Mouse (Mus musculus) forebrain, embryonic 14.5 days (tissue): ENCODE data around the gene Tuba1a. TPM values are rescaled to one million over a fixed set of nuclear protein-coding genes. Genes with fewer than 3 reads are reported as not detected.
"Not testable (repeated sequence)": the region's sequence is repeated elsewhere in the genome, so short reads cannot be mapped to it uniquely, and the experiment has no call there.

Experiments used
- ATAC-seq: fragments of 200-750 bp; cut with Nextera tagmentation; 2 replicates; pipeline ENCODE4 v1.8.0; 2017; ENCODE audit warnings: mild to moderate bottlenecking, moderate library complexity
- DNase-seq: peaks from one replicate; pipeline ENCODE4 v3.0.0-alpha.2; 2015; ENCODE audit warnings: low spot score
- H3K27ac ChIP-seq: fragments of 300-500 bp; sonication (generic); 2 replicates; pipeline ENCODE4 v1.5.1; 2014; ENCODE audit warnings: low read depth, mild to moderate bottlenecking, control low read depth, low read length, moderate library complexity
- H3K27me3 ChIP-seq: fragments of 300-500 bp; sonication (generic); replicated peaks from 2 replicates; pipeline ENCODE4 v1.6.1; 2014; ENCODE audit warnings: low read length, control low read depth, mixed read lengths; ENCODE audit not compliant: control insufficient read depth, insufficient read depth
- H3K36me3 ChIP-seq: fragments of 300-500 bp; sonication (generic); 2 replicates; pipeline ENCODE4 v1.6.1; 2014; ENCODE audit warnings: low read length, control low read depth; ENCODE audit not compliant: control insufficient read depth, insufficient read depth
- H3K4me1 ChIP-seq: fragments of 300-500 bp; sonication (generic); 2 replicates; pipeline ENCODE4 v1.6.1; 2014; ENCODE audit warnings: antibody characterized with exemption, low read length, control low read depth; ENCODE audit not compliant: control insufficient read depth, insufficient read depth
- H3K4me2 ChIP-seq: fragments of 300-500 bp; sonication (generic); 2 replicates; pipeline ENCODE4 v1.6.1; 2014; ENCODE audit warnings: mild to moderate bottlenecking, control low read depth, low read length
- H3K4me3 ChIP-seq: fragments of 300-500 bp; sonication (generic); 2 replicates; pipeline ENCODE4 v1.5.1; 2014; ENCODE audit warnings: low read depth, low read length, control low read depth
- H3K9ac ChIP-seq: fragments of 300-500 bp; sonication (generic); 2 replicates; pipeline ENCODE4 v1.6.1; 2014; ENCODE audit warnings: mild to moderate bottlenecking, low read length, control low read depth, moderate library complexity
- H3K9me3 ChIP-seq: fragments of 300-500 bp; sonication (generic); replicated peaks from 2 replicates; pipeline ENCODE4 v1.6.1; 2016; ENCODE audit warnings: low read length, control low read depth, mixed read lengths; ENCODE audit not compliant: control insufficient read depth
- WGBS: fragments of 180-500 bp; shearing (Covaris S2); extraction: QIAGEN DNeasy Blood & Tissue Kit; methylation state at CpG from one replicate; pipeline ENCODE4 v1.1.7; 2014; 5-methylcytosine and 5-hydroxymethylcytosine counted together
- polyA plus RNA-seq: library from polyadenylated mRNA; unstranded; fragments of >200 nt; fragmentation: Nextera tagmentation; extraction: Ambion mirVana; gene quantifications from 2 replicates; pipeline ENCODE4 v1.2.1, GENCODE M21; 2014

The Tuba1a gene
- polyA plus RNA-seq, 1 experiment from 2014 or later: 18,289 TPM

DNA sequence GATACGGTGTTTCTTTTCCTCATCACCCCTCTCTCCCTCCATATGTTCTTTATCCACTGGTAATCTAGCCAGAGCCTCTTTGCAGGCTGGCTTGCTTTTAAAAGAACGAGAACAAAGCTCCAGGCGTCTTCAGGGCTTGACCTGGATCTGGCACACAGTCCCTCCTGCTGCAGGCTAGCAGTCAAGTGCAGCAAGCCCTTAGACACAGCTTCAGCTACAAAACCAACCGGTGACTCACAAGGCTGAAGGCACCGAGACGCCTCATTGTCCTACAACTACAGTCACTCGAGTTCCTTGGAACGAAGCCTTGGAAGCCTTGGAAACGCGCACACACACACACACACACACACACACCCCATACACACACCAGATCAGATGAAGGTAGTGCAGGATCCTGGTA lies 12.7 kb downstream of the Tuba1a start:
- H3K27ac ChIP-seq: peak overlapping the region; percentile 48; the same call in 1 of the 2 replicates
- peak; percentile 57 for DNase-seq
- no peak overlapping the region for H3K4me2 ChIP-seq
- peak; percentile 29; the same call in 1 of the 2 replicates for ATAC-seq
- H3K4me3 ChIP-seq: no peak overlapping the region
- peaks cover 4% of the 10 kb centered on the region; the same call in 1 of the 2 replicates for H3K4me1 ChIP-seq
- no peak overlapping the region for H3K9ac ChIP-seq
- H3K27me3 ChIP-seq: no peaks in the 10 kb centered on the region
- no peaks in the 10 kb centered on the region for H3K36me3 ChIP-seq
- 51% methylated on average over 10 of the region's 10 CpGs for WGBS
- H3K9me3 ChIP-seq: no peaks in the 10 kb centered on the region

DNA sequence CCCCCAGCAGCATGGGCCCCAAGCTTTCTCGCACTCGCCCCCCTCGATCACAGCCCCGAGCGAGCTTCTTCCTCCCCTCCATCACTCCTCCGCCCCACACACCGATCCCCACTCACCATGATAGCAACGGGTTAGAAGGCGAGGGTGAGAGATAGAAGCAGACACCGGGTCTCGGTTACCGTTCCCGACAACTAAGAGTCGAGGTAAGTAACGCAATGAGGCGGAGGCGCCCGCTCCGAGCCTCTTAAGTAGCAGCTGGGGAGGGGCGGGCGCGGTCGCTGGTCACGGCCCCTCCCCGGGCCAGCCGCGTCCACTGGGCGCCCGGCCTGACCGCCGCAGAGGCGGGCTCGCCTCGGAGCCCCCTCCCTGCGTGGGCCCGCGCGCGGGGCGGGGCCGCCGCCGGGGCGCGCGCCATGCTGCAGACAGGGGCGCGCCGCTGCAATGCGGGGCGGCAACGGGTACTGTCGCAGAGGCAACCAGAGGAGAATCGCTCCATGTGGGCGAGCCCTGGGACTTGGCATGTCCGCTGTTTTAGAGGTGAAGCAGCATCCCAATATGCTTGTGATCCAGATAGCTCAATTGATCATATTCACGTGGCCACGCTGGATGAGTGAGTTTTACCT lies 19.2 kb downstream of the Tuba1a start, which contains the start of gene Tuba1b:
Gene Tuba1b (minus strand): TSS at position 349 of the 623 bp plus-strand sequence.
- peak within 1 kb of the TSS; percentile 99 for H3K27ac ChIP-seq
- peak within 1 kb of the TSS; percentile 96 for H3K4me2 ChIP-seq
- peak; percentile 92 for ATAC-seq
- H3K4me1 ChIP-seq: peaks cover 16% of the 10 kb centered on the region
- H3K9me3 ChIP-seq: no peaks in the 10 kb centered on the region
- no peaks in the 10 kb centered on the region for H3K27me3 ChIP-seq
- H3K4me3 ChIP-seq: peak within 1 kb of the TSS; percentile 69
- DNase-seq: peak; percentile 95
- peak within 1 kb of the TSS; percentile 88 for H3K9ac ChIP-seq
- under 1% methylated on average over 50 of the region's 58 CpGs for WGBS
- H3K36me3 ChIP-seq: peaks cover 19% of the 10 kb centered on the region

DNA sequence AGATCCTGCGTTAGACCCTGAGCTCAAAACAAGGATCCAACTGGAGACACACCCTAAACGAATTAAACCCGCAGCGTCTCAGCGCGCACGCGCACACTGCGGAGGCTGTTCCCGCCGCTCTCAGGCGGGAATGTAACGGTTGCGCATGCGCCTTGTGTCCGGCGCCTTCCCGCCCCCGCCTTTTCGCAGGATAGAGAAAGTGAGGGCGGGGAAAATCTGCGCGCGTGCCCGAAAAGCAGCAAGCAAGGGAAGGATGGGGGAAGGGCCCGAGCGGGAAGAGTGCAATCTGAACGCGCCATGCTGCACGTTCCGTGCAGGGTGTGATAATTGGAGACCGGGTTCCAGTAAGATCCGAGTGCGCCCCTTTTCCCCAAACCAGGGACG lies 19.7 kb downstream of the Tuba1a start:
- peak overlapping the region; percentile 99 for H3K27ac ChIP-seq
- peak; percentile 89 for ATAC-seq
- 0% methylated on average over 35 of the region's 35 CpGs for WGBS

DNA sequence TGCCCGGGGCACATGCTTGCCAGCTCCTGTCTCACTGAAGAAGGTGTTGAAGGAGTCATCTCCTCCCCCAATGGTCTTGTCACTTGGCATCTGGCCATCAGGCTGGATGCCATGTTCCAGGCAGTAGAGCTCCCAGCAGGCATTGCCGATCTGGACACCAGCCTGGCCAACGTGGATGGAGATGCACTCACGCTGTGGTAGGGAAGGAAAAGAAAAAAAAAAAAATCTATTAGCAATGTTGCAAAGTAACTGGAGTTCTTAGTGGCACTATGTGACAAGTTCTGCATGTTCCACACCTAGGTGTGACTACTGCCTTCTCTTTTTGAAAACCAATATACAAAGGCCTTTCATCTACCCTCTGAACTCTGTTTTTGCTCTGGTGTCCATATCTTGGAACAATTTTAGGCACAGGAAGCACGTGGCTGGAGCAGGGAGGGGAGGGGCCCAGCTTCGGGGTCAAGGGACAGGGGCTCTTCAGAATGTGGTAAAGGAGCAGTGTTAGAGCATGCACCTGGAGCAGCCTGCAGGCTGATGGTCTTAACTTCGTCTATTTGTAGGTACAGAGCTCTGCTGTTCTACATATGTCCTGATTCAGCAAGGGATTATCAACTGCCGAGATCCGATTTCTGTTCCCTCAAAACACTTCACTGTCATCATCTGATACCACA lies 20.4 kb downstream of the Tuba1a start:
- DNase-seq, H3K9me3 ChIP-seq, H3K27me3 ChIP-seq: not testable (repeated sequence)
- Histone ChIP-seq H3K27ac (peak overlapping the region; percentile 99), H3K9ac (peak overlapping the region; percentile 88), H3K4me1 (peaks cover 16% of the 10 kb centered on the region), H3K4me2 (peak overlapping the region; percentile 96), H3K4me3 (peak overlapping the region; percentile 69), H3K36me3 (peaks cover 19% of the 10 kb centered on the region)
- WGBS: 10% methylated on average over 8 of the region's 9 CpGs
- ATAC-seq: 0 out of 2 replicates have a peak, but pooled peaks have one; percentile 16

More for the DNA sequence above, 19.7 kb downstream of the Tuba1a start:
- Histone ChIP-seq H3K36me3 (peaks cover 19% of the 10 kb centered on the region), H3K4me2 (peak overlapping the region; percentile 96), H3K27me3 (no peaks in the 10 kb centered on the region), H3K9ac (peak overlapping the region; percentile 88), H3K4me3 (peak overlapping the region; percentile 69), H3K4me1 (peaks cover 16% of the 10 kb centered on the region), H3K9me3 (no peaks in the 10 kb centered on the region)
- peak; percentile 99 for DNase-seq

DNA sequence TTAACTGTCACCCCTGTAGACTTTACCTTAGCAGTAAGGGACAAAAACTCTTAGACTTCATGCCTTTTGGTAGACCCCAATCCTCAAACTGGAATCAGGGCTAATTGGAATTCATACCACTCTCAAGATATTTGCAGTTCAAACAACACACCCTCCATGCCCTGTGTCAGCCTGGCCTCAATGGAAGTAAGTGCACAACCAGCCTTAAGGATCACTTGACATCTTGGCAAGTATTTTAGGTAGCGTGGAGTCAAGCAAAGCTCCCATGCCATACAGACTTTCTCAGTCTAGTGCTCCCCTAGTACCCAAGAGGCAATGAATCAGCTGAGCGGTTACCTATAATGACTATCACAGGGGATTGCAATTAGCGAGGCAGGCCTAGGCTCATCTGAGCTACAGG lies 22.5 kb downstream of the Tuba1a start:
- Histone ChIP-seq H3K36me3 (peaks cover 19% of the 10 kb centered on the region), H3K4me3 (no peak overlapping the region), H3K9ac (no peak overlapping the region), H3K4me2 (no peak overlapping the region), H3K27ac (no peak overlapping the region), H3K9me3 (no peaks in the 10 kb centered on the region), H3K4me1 (peaks cover 16% of the 10 kb centered on the region), H3K27me3 (no peaks in the 10 kb centered on the region)
- no peak for ATAC-seq
- WGBS: 66% methylated on average over 3 of the region's 3 CpGs
- no peak for DNase-seq

DNA sequence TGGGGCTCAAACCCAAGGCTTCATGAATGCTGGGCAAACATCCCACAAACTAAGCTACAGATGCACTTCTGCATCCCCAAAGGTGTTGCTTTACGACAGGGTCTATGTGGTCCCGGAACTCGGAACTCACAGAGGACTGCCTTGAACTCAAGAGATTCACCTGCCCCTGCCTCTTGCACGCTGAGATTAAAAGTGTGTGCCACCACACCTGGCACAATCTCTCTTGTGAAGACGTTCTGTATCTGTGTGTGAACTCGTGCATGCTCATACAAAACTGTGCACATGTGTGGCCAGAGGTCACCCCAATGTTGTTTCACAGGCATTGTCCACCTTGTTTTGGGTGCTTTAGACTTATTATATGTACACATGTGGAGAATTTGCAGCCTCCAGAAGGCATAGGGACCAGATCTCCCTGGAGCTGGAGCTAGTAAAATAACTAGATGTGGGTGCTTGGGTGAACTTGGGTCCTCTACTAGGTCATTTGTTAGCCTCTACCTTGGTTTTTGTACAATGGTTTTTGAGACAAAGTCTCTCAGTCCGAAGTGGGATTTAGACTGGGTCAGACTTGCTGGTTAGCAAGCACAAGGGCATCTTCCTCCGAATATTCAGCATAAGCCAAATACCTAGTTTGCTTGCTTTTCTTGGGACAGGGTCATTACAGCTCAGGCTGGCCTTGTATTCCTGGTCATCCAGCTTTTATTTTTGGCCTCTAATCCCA lies 23.3 kb downstream of the Tuba1a start:
- WGBS: 46% methylated on average over 8 of the region's 8 CpGs
- Histone ChIP-seq H3K4me2 (no peak overlapping the region), H3K4me3 (no peak overlapping the region), H3K27ac (no peak overlapping the region), H3K4me1 (peaks cover 8% of the 10 kb centered on the region), H3K36me3 (peaks cover 19% of the 10 kb centered on the region), H3K9ac (no peak overlapping the region), H3K9me3 (no peaks in the 10 kb centered on the region), H3K27me3 (no peaks in the 10 kb centered on the region)
- no peak for DNase-seq
- no peak for ATAC-seq

DNA sequence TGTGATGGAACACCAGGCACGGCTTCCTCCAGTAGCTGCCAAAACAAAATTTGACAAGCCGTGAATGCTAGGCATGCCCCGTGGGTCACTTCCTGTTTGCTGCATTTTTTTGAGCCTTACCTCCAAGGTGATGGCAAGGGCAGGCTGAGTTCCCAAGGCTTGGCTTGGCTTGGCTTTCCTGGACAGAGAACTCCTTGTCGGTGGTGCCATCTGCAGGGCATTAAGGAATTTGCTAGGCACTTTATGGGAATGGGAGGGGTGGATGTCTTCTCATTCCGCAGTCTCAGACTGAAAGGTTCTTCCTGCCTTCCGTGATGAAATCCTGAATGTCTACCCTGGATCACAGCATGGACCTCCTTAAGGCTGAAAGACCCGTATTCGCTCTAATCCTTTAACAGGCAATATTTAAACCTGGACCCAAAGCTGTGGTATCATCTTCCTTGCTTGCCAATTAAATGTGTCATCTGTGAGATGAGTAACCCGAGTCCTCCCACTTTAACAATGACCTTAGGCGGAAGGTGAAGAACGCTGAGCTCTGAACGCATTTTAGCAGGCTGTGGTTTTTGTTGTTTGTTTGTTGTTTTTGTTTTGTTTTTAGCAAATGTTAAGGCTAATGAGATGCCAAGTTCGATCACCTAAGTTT lies 24.8 kb downstream of the Tuba1a start:
- ATAC-seq: peak; percentile 61; the same call in 1 of the 2 replicates
- peak; percentile 88 for DNase-seq
- Histone ChIP-seq H3K9ac (no peak overlapping the region), H3K36me3 (peaks cover 19% of the 10 kb centered on the region), H3K4me2 (no peak overlapping the region), H3K4me1 (peaks cover 4% of the 10 kb centered on the region; the same call in 1 of the 2 replicates), H3K9me3 (no peaks in the 10 kb centered on the region), H3K27me3 (no peaks in the 10 kb centered on the region), H3K27ac (no peak overlapping the region), H3K4me3 (no peak overlapping the region)
- 15% methylated on average over 13 of the region's 13 CpGs for WGBS

DNA sequence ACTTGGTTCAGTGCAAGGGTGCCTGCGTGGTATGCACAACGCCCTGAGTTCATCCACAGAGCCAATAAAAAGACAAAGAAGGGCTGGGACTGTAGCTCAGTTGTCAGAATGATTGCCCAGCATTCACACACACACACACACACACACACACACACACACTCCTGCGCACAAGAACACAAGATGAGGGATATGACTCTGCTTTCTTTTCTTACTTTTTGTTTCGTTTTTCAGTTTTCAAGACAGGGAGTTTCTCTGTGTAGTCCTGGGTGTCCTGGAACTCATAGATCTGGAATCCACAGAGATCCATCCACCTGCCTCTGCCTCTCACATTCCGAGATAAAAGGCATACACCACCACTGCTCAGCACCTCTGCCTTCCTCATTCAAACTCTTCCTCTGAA lies 25.9 kb downstream of the Tuba1a start:
- H3K9ac ChIP-seq: no peak overlapping the region
- H3K9me3 ChIP-seq: no peaks in the 10 kb centered on the region
- H3K4me3 ChIP-seq: no peak overlapping the region
- H3K27me3 ChIP-seq: no peaks in the 10 kb centered on the region
- no peaks in the 10 kb centered on the region for H3K4me1 ChIP-seq
- 86% methylated on average over 5 of the region's 5 CpGs for WGBS
- H3K4me2 ChIP-seq: no peak overlapping the region
- no peak for DNase-seq
- no peak overlapping the region for H3K27ac ChIP-seq
- ATAC-seq: no peak
- peaks cover 14% of the 10 kb centered on the region for H3K36me3 ChIP-seq
